Mouse (Mus musculus) heart, embryonic 16.5 days (tissue): Measurements from ENCODE around the gene Marveld2. TPM values are rescaled to one million over a fixed set of nuclear protein-coding genes. Genes with fewer than 3 reads are reported as not detected.

ENCODE experiments used
- ATAC-seq: fragments of 200-750 bp; cut with Nextera tagmentation; replicated peaks from 2 replicates; pipeline ENCODE4 v1.8.0; 2017; ENCODE audit warnings: moderate number of reproducible peaks; ENCODE audit not compliant: insufficient read depth, low FRiP score; ENCODE audit errors: extremely low read depth
- H3K27ac ChIP-seq: fragments of 300-500 bp; sonication (generic); 2 replicates; pipeline ENCODE4 v1.5.1; 2014; ENCODE audit warnings: mild to moderate bottlenecking, low read length, control low read depth, moderate library complexity
- H3K27me3 ChIP-seq: fragments of 300-500 bp; sonication (generic); 2 replicates; pipeline ENCODE4 v1.6.1; 2014; ENCODE audit warnings: low read length, mixed read lengths; ENCODE audit not compliant: control insufficient read depth, insufficient read depth
- H3K36me3 ChIP-seq: fragments of 300-500 bp; sonication (generic); 2 replicates; pipeline ENCODE4 v1.6.1; 2014; ENCODE audit not compliant: control insufficient read depth, insufficient read depth
- H3K4me1 ChIP-seq: fragments of 300-500 bp; sonication (generic); 2 replicates; pipeline ENCODE4 v1.6.1; 2014; ENCODE audit warnings: low read length, mixed read lengths; ENCODE audit not compliant: control insufficient read depth, insufficient read depth
- H3K4me2 ChIP-seq: fragments of 300-500 bp; sonication (generic); 2 replicates; pipeline ENCODE4 v1.6.1; 2014; ENCODE audit warnings: low read depth, mild to moderate bottlenecking, control low read depth, low read length
- H3K4me3 ChIP-seq: fragments of 300-500 bp; sonication (generic); 2 replicates; pipeline ENCODE4 v1.5.1; 2014; ENCODE audit warnings: mild to moderate bottlenecking, control low read depth, low read length
- H3K9ac ChIP-seq: fragments of 300-500 bp; sonication (generic); 2 replicates; pipeline ENCODE4 v1.6.1; 2014; ENCODE audit warnings: low read length, control low read depth
- H3K9me3 ChIP-seq: fragments of 300-500 bp; sonication (generic); replicated peaks from 2 replicates; pipeline ENCODE4 v1.6.1; 2016; ENCODE audit warnings: low read length; ENCODE audit not compliant: control insufficient read depth
- WGBS: fragments of 180-500 bp; shearing (Covaris S2); extraction: QIAGEN DNeasy Blood & Tissue Kit; methylation state at CpG from one replicate; pipeline ENCODE4 v1.1.7; 2014; 5-methylcytosine and 5-hydroxymethylcytosine counted together
- polyA plus RNA-seq: library from polyadenylated mRNA; unstranded; fragments of >200 nt; fragmentation: Nextera tagmentation; extraction: Ambion mirVana; gene quantifications from 2 replicates; pipeline ENCODE4 v1.2.1, GENCODE M21; 2015

The Marveld2 gene
- polyA plus RNA-seq, 1 experiment from 2014 or later, result 1.7 TPM

- ATAC-seq, result no peak
- Histone ChIP-seq H3K27ac (no peak overlapping the region), H3K4me1 (no peaks in the 10 kb centered on the region), H3K9me3 (no peaks in the 10 kb centered on the region), H3K27me3 (no peaks in the 10 kb centered on the region), H3K4me2 (no peak overlapping the region), H3K4me3 (no peak overlapping the region), H3K36me3 (no peaks in the 10 kb centered on the region), H3K9ac (no peak overlapping the region)
- 78% methylated on average over 11 of the region's 12 CpGs for WGBS
Measured at GRCm38 (mm10) chr13:100588646-100589045, 28.1 kb downstream of the Marveld2 start.

GRCm38 (mm10) chr13:100582144-100582543, 34.6 kb downstream of the Marveld2 start:
- Histone ChIP-seq H3K27ac (peak overlapping the region; percentile 23; the same call in 1 of the 2 replicates), H3K4me3 (no peak overlapping the region), H3K4me2 (no peak overlapping the region), H3K36me3 (no peaks in the 10 kb centered on the region), H3K27me3 (no peaks in the 10 kb centered on the region), H3K9me3 (no peaks in the 10 kb centered on the region), H3K9ac (peak overlapping the region; percentile 34; the same call in 1 of the 2 replicates), H3K4me1 (peaks cover 8% of the 10 kb centered on the region)
- 36% methylated on average over 6 of the region's 6 CpGs for WGBS
- no peak for ATAC-seq

- 24% methylated on average over 3 of the region's 3 CpGs for whole genome bisulfite sequencing
- Histone ChIP-seq H3K9me3 (no peaks in the 10 kb centered on the region), H3K4me3 (no peak overlapping the region), H3K27ac (peak overlapping the region; percentile 23; the same call in 1 of the 2 replicates), H3K4me2 (no peak overlapping the region), H3K36me3 (no peaks in the 10 kb centered on the region), H3K4me1 (peaks cover 8% of the 10 kb centered on the region), H3K9ac (peak overlapping the region; percentile 34; the same call in 1 of the 2 replicates), H3K27me3 (no peaks in the 10 kb centered on the region)
- no peak for ATAC-seq
Measured at GRCm38 (mm10) chr13:100581701-100582100, 35.1 kb downstream of the Marveld2 start.

- Histone ChIP-seq H3K4me1 (peaks cover 8% of the 10 kb centered on the region), H3K27me3 (no peaks in the 10 kb centered on the region), H3K27ac (no peak overlapping the region), H3K9me3 (no peaks in the 10 kb centered on the region), H3K9ac (no peak overlapping the region), H3K4me3 (no peak overlapping the region), H3K36me3 (no peaks in the 10 kb centered on the region), H3K4me2 (no peak overlapping the region)
- no peak for ATAC-seq
Measured at GRCm38 (mm10) chr13:100579951-100580350, 36.8 kb downstream of the Marveld2 start.

GRCm38 (mm10) chr13:100579220-100579619, 37.6 kb downstream of the Marveld2 start:
- H3K27me3 ChIP-seq, result no peaks in the 10 kb centered on the region
- peaks cover 8% of the 10 kb centered on the region for H3K4me1 ChIP-seq
- no peak overlapping the region for H3K4me3 ChIP-seq
- no peaks in the 10 kb centered on the region for H3K9me3 ChIP-seq
- no peak overlapping the region for H3K9ac ChIP-seq
- no peak for ATAC-seq
- no peak overlapping the region for H3K4me2 ChIP-seq
- H3K27ac ChIP-seq, result no peak overlapping the region
- WGBS, result 42% methylated on average over 3 of the region's 3 CpGs
- H3K36me3 ChIP-seq, result no peaks in the 10 kb centered on the region

- Histone ChIP-seq H3K27ac (no peak overlapping the region), H3K36me3 (no peaks in the 10 kb centered on the region), H3K4me2 (no peak overlapping the region), H3K9ac (no peak overlapping the region), H3K4me1 (no peaks in the 10 kb centered on the region; the same call in 1 of the 2 replicates), H3K9me3 (no peaks in the 10 kb centered on the region), H3K27me3 (no peaks in the 10 kb centered on the region), H3K4me3 (no peak overlapping the region)
- no peak for ATAC-seq
- WGBS, result 42% methylated on average over 2 of the region's 2 CpGs
Measured at GRCm38 (mm10) chr13:100575950-100576349, 40.8 kb downstream of the Marveld2 start.

- no peak for ATAC-seq
- no peak overlapping the region for H3K9ac ChIP-seq
- H3K36me3 ChIP-seq, result no peaks in the 10 kb centered on the region
- WGBS, result 42% methylated on average over 2 of the region's 2 CpGs
- no peak overlapping the region for H3K27ac ChIP-seq
- H3K9me3 ChIP-seq, result no peaks in the 10 kb centered on the region
- no peak overlapping the region for H3K4me3 ChIP-seq
- no peaks in the 10 kb centered on the region for H3K4me1 ChIP-seq
- H3K4me2 ChIP-seq, result no peak overlapping the region
- H3K27me3 ChIP-seq, result no peaks in the 10 kb centered on the region
Measured at GRCm38 (mm10) chr13:100570713-100571112, 46.1 kb downstream of the Marveld2 start.

- Histone ChIP-seq H3K4me2 (no peak overlapping the region), H3K9ac (no peak overlapping the region), H3K27me3 (no peaks in the 10 kb centered on the region), H3K27ac (no peak overlapping the region), H3K4me1 (no peaks in the 10 kb centered on the region), H3K9me3 (no peaks in the 10 kb centered on the region), H3K4me3 (no peak overlapping the region), H3K36me3 (no peaks in the 10 kb centered on the region)
- ATAC-seq, result no peak
- 91% methylated on average over 1 of the region's 1 CpGs for WGBS
Measured at GRCm38 (mm10) chr13:100568359-100568758, 48.4 kb downstream of the Marveld2 start.

- no peak for ATAC-seq
- no peak overlapping the region for H3K9ac ChIP-seq
- no peaks in the 10 kb centered on the region for H3K9me3 ChIP-seq
- 68% methylated on average over 9 of the region's 9 CpGs for WGBS
- H3K4me1 ChIP-seq, result no peaks in the 10 kb centered on the region
- no peaks in the 10 kb centered on the region for H3K36me3 ChIP-seq
- H3K4me3 ChIP-seq, result no peak overlapping the region
- H3K4me2 ChIP-seq, result no peak overlapping the region
- H3K27ac ChIP-seq, result no peak overlapping the region
- no peaks in the 10 kb centered on the region for H3K27me3 ChIP-seq
Measured at GRCm38 (mm10) chr13:100559449-100559848, 57.3 kb downstream of the Marveld2 start.
